Mouse (Mus musculus) midbrain, embryonic 11.5 days (tissue): ENCODE measurements at regions not wholly inside any gene's neighbourhood (a gene's known extent, or its start where the extent isn't known, plus 50 kb on each side); places are given as distances from the start of the nearest gene placed in this dataset.

Source experiments
- ATAC-seq: fragments of 200-750 bp; cut with Nextera tagmentation; 2 replicates; pipeline ENCODE4 v1.8.0; 2017; ENCODE audit warnings: moderate TSS enrichment, moderate library complexity; ENCODE audit not compliant: low FRiP score
- DNase-seq: peaks from one replicate; pipeline ENCODE4 v3.0.0; 2015; ENCODE audit warnings: low spot score; ENCODE audit errors: missing footprints
- H3K27ac ChIP-seq: fragments of 300-500 bp; sonication (generic); 2 replicates; pipeline ENCODE4 v1.5.1; 2014; ENCODE audit warnings: low read depth, low read length
- H3K27me3 ChIP-seq: fragments of 300-500 bp; sonication (generic); 2 replicates; pipeline ENCODE4 v1.6.1; 2014; ENCODE audit warnings: mild to moderate bottlenecking, low read length, moderate library complexity, mixed read lengths; ENCODE audit not compliant: control insufficient read depth, insufficient read depth
- H3K36me3 ChIP-seq: fragments of 300-500 bp; sonication (generic); 2 replicates; pipeline ENCODE4 v1.6.1; 2014; ENCODE audit warnings: mild to moderate bottlenecking, low read length, moderate library complexity, mixed read lengths; ENCODE audit not compliant: control insufficient read depth, insufficient read depth
- H3K4me1 ChIP-seq: fragments of 300-500 bp; sonication (generic); 2 replicates; pipeline ENCODE4 v1.6.1; 2014; ENCODE audit warnings: low read length; ENCODE audit not compliant: control insufficient read depth, insufficient read depth
- H3K4me2 ChIP-seq: fragments of 300-500 bp; sonication (generic); 2 replicates; pipeline ENCODE4 v1.6.1; 2014; ENCODE audit warnings: mild to moderate bottlenecking, moderate library complexity
- H3K4me3 ChIP-seq: fragments of 300-500 bp; sonication (generic); 2 replicates; pipeline ENCODE4 v1.5.1; 2014; ENCODE audit warnings: low read depth, low read length
- H3K9ac ChIP-seq: fragments of 300-500 bp; sonication (generic); 2 replicates; pipeline ENCODE4 v1.6.1; 2014; ENCODE audit warnings: low read length
- H3K9me3 ChIP-seq: fragments of 300-500 bp; sonication (generic); 2 replicates; pipeline ENCODE4 v1.6.1; 2016; ENCODE audit warnings: low read length; ENCODE audit not compliant: control insufficient read depth
- WGBS: fragments of 180-500 bp; shearing (Covaris S2); extraction: QIAGEN DNeasy Blood & Tissue Kit; methylation state at CpG from one replicate; pipeline ENCODE4 v1.1.7; 2014; 5-methylcytosine and 5-hydroxymethylcytosine counted together

- Histone ChIP-seq H3K4me2 (no peak overlapping the region), H3K27ac (no peak overlapping the region), H3K9ac (no peak overlapping the region), H3K27me3 (no peaks in the 10 kb centered on the region), H3K36me3 (no peaks in the 10 kb centered on the region), H3K4me3 (no peak overlapping the region), H3K9me3 (no peaks in the 10 kb centered on the region), H3K4me1 (peaks cover 6% of the 10 kb centered on the region)
- WGBS, result 84% methylated on average over 8 of the region's 8 CpGs
- ATAC-seq, result no peak
- no peak for DNase-seq
These were observed 196.6 kb upstream of the Map3k1 start for GRCm38 (mm10) chr13:112005421-112005820.

- H3K4me1 ChIP-seq, result no peaks in the 10 kb centered on the region
- no peak overlapping the region for H3K4me3 ChIP-seq
- WGBS, result 92% methylated on average over 5 of the region's 5 CpGs
- H3K4me2 ChIP-seq, result no peak overlapping the region
- no peaks in the 10 kb centered on the region for H3K9me3 ChIP-seq
- no peak overlapping the region for H3K27ac ChIP-seq
- no peaks in the 10 kb centered on the region for H3K27me3 ChIP-seq
- ATAC-seq, result no peak
- no peak for DNase-seq
- H3K36me3 ChIP-seq, result no peaks in the 10 kb centered on the region
- H3K9ac ChIP-seq, result no peak overlapping the region
These were observed 200.0 kb upstream of the Map3k1 start for GRCm38 (mm10) chr13:112008806-112009205.

GRCm38 (mm10) chr13:112009288-112009687 is 200.5 kb upstream of the Map3k1 start:
- no peaks in the 10 kb centered on the region for H3K36me3 ChIP-seq
- H3K4me3 ChIP-seq, result no peak overlapping the region
- H3K9ac ChIP-seq, result no peak overlapping the region
- no peaks in the 10 kb centered on the region for H3K27me3 ChIP-seq
- DNase-seq (no peak), ATAC-seq (no peak)
- no peaks in the 10 kb centered on the region for H3K9me3 ChIP-seq
- H3K4me1 ChIP-seq, result no peaks in the 10 kb centered on the region
- H3K4me2 ChIP-seq, result no peak overlapping the region
- no peak overlapping the region for H3K27ac ChIP-seq
- WGBS, result 71% methylated on average over 3 of the region's 3 CpGs

GRCm38 (mm10) chr13:112010464-112010863 is 201.7 kb upstream of the Map3k1 start:
- Histone ChIP-seq H3K36me3 (no peaks in the 10 kb centered on the region), H3K4me1 (no peaks in the 10 kb centered on the region), H3K27me3 (no peaks in the 10 kb centered on the region), H3K9me3 (no peaks in the 10 kb centered on the region), H3K9ac (no peak overlapping the region), H3K27ac (no peak overlapping the region), H3K4me3 (no peak overlapping the region), H3K4me2 (no peak overlapping the region)
- WGBS, result 90% methylated on average over 8 of the region's 8 CpGs
- ATAC-seq, result no peak
- no peak for DNase-seq

DNA sequence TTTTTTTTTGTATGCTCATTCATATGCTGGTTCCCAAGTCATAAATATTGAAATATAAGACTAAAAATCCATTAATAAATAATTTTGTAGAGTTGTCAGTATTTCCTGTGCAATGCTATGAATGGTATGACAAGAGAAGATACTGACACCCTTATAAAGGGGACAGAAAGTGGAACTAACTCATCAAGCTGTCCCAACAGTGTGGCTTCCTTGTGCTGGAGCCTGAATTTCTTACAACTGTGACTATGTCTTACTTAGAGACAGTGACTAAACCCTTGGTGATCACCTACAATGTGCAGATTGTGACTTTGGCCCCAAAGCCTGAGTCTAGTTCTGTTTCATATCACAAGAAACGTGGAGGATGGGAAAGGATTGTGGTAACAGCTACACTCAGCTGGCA is 203.8 kb upstream of the Map3k1 start:
- ATAC-seq, result no peak
- H3K27me3 ChIP-seq, result no peaks in the 10 kb centered on the region
- H3K4me1 ChIP-seq, result no peaks in the 10 kb centered on the region
- H3K27ac ChIP-seq, result no peak overlapping the region
- DNase-seq, result no peak
- H3K9me3 ChIP-seq, result no peaks in the 10 kb centered on the region
- H3K9ac ChIP-seq, result no peak overlapping the region
- H3K36me3 ChIP-seq, result no peaks in the 10 kb centered on the region
- H3K4me3 ChIP-seq, result no peak overlapping the region
- no peak overlapping the region for H3K4me2 ChIP-seq
- 64% methylated on average over 1 of the region's 1 CpGs for WGBS

DNA sequence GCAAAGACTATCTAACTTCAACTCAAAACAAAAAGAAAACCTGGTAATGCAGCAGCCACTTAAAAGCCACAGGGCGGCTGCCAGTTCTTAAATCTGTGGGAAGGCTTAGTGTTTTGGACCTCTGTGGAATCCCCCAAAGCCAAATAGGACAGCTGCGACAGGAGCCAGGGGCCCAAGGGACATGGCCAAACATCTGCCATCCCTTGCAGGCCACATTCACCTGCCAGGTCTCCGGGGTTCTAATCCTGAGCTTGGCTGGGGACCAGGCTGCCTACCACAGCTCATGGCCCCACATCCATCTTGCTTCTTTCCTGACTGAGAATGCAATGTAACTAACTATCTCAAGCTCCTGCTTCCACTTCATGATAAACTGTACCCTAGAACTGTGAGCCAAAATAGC is 206.3 kb upstream of the Map3k1 start:
- 84% methylated on average over 3 of the region's 3 CpGs for WGBS

DNA sequence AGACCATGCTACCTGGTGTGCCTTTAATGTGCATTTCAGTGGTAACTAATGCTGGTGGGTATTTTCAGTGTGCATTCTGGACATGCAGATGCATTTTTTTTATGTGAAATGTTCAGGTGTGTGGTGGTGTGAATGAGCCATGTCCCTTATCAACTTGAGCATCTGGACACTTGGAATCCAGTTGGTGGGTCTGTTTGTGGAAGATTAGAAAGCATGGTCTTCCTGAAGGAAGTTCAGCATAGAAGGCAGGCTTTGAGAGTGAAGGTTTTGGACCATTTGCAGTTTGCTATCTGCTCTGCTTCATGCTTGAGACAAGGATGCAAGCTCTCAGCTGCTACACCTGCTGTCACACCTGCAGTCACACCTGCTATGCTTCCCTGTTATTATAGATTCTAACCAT is 207.5 kb upstream of the Map3k1 start:
- H3K4me2 ChIP-seq, result no peak overlapping the region
- ATAC-seq (no peak), DNase-seq (no peak)
- no peaks in the 10 kb centered on the region for H3K27me3 ChIP-seq
- H3K4me3 ChIP-seq, result no peak overlapping the region
- H3K9ac ChIP-seq, result no peak overlapping the region
- H3K27ac ChIP-seq, result no peak overlapping the region
- no peaks in the 10 kb centered on the region for H3K4me1 ChIP-seq
- no peaks in the 10 kb centered on the region for H3K36me3 ChIP-seq
- H3K9me3 ChIP-seq, result no peaks in the 10 kb centered on the region

More for the DNA sequence above, 206.3 kb upstream of the Map3k1 start:
- Histone ChIP-seq H3K9ac (no peak overlapping the region), H3K27me3 (no peaks in the 10 kb centered on the region), H3K27ac (no peak overlapping the region), H3K9me3 (no peaks in the 10 kb centered on the region), H3K4me2 (no peak overlapping the region), H3K36me3 (no peaks in the 10 kb centered on the region), H3K4me1 (no peaks in the 10 kb centered on the region), H3K4me3 (no peak overlapping the region)
- ATAC-seq, result no peak
- DNase-seq, result no peak

DNA sequence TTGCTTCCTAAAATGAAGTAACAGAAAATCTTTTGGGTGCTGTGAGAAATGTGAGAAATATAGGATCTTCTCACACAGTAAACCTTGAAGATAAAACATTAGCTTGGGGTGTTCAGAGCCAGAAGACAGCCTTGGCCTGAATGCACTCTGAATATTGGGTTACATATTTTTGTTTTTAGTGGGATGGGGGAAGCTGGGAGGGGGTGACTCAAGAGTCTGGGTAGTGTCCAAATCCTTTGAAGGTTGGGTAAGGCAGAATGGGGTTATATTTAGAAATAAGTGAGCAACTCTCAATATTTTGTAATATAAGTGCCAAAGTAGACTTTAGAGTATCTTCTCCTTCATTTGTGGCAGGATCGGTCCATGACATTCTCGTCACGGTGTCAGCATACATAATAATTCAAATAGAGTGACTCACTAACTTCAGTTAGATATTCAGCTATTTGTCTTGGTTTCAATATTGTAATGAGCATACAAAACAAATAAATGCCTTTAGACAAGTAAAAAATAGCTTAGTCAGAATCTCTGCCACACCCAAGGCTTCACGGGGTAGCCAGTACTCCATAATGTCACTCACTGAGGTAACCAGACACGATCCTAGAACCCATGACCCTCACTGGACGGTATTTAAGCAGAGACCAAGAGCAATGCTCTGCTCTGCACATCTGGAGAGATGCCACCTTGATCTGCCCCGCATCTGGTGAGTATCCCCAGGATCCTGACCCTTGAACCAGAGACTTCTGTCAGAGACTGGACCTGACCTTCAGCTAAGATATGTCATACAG is 209.9 kb upstream of the Map3k1 start:
- WGBS, result 90% methylated on average over 7 of the region's 7 CpGs
- Histone ChIP-seq H3K9me3 (no peaks in the 10 kb centered on the region), H3K9ac (no peak overlapping the region), H3K27me3 (no peaks in the 10 kb centered on the region), H3K27ac (no peak overlapping the region), H3K4me3 (no peak overlapping the region), H3K4me1 (0 out of 2 replicates have a peak, but pooled peaks cover 2% of the 10 kb centered on the region), H3K36me3 (no peaks in the 10 kb centered on the region), H3K4me2 (no peak overlapping the region)
- DNase-seq (no peak), ATAC-seq (no peak)

DNA sequence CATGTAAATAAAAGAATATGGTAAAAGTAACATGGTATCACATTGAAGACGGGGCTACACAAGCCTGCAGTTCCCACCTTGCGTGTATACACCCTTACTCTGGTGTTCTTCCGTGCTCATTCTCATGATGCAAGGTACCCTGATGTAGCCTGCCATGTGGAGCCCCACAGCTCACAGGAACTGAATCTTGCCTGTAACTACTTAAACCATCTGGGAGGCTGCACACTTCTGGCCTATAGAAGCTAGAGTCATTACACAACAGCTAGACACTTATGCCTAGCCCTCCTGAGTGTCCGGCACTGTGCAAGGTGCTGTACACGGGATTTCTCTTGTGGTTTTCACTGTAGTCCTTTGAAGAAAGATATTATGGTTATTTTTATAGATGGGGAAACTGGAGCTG is 210.8 kb upstream of the Map3k1 start:
- ATAC-seq (no peak), DNase-seq (no peak)
- Histone ChIP-seq H3K9ac (no peak overlapping the region), H3K4me2 (no peak overlapping the region), H3K4me3 (no peak overlapping the region), H3K27ac (no peak overlapping the region), H3K27me3 (no peaks in the 10 kb centered on the region), H3K9me3 (no peaks in the 10 kb centered on the region), H3K4me1 (0 out of 2 replicates have a peak, but pooled peaks cover 2% of the 10 kb centered on the region), H3K36me3 (no peaks in the 10 kb centered on the region)
- 93% methylated on average over 5 of the region's 5 CpGs for WGBS
